Mouse (Mus musculus) C2C12 (cell line): Measurements from ENCODE around the gene Dll1. TPM values are rescaled to one million over a fixed set of nuclear protein-coding genes. Genes with fewer than 3 reads are reported as not detected.

ENCODE experiments used
- H3K27me3 ChIP-seq: one replicate; pipeline ENCODE4 v1.6.1; 2011; ENCODE audit not compliant: control insufficient read depth, insufficient read depth, insufficient read length
- H3K36me3 ChIP-seq: one replicate; pipeline ENCODE4 v1.6.1; 2011; ENCODE audit not compliant: control insufficient read depth, insufficient read depth
- H3K4me3 ChIP-seq: one replicate; pipeline ENCODE4 v1.5.1; 2011; ENCODE audit warnings: mild to moderate bottlenecking, control low read depth; ENCODE audit not compliant: poor library complexity, insufficient read depth, severe bottlenecking
- H3K79me2 ChIP-seq: one replicate; pipeline ENCODE4 v1.6.1; 2011; ENCODE audit not compliant: control insufficient read depth, insufficient read depth
- H3K79me3 ChIP-seq: one replicate; pipeline ENCODE4 v1.6.1; 2011; ENCODE audit warnings: low read depth, control low read depth
- H3ac ChIP-seq: one replicate; pipeline ENCODE3; 2011; ENCODE audit warnings: low read depth; ENCODE audit not compliant: control insufficient read depth, insufficient read length
- CEBPB ChIP-seq: IDR thresholded peaks from one replicate; pipeline ENCODE4 v1.6.1; 2011; ENCODE audit warnings: low read depth, mild to moderate bottlenecking, control low read depth, moderate library complexity
- CTCF ChIP-seq: IDR thresholded peaks from one replicate; pipeline ENCODE4 v1.5.1; 2011; ENCODE audit not compliant: control insufficient read depth, insufficient read depth, insufficient read length
- FOSL1 ChIP-seq: IDR thresholded peaks from one replicate; pipeline ENCODE4 v1.8.0; 2011; ENCODE audit warnings: mild to moderate bottlenecking, low read length; ENCODE audit not compliant: poor library complexity, insufficient read depth, severe bottlenecking
- MAX ChIP-seq: IDR thresholded peaks from one replicate; pipeline ENCODE4 v1.6.1; 2011; ENCODE audit warnings: mild to moderate bottlenecking, control low read depth
- MYOD1 ChIP-seq: IDR thresholded peaks from one replicate; pipeline ENCODE4 v1.6.1; 2011; ENCODE audit warnings: low read depth; ENCODE audit not compliant: control insufficient read depth, insufficient read length
- MYOG ChIP-seq: IDR thresholded peaks from one replicate; pipeline ENCODE4 v1.6.1; 2011; ENCODE audit not compliant: control insufficient read depth, insufficient read length; ENCODE audit errors: extremely low read depth
- USF1 ChIP-seq: IDR thresholded peaks from one replicate; pipeline ENCODE4 v1.6.1; 2011; ENCODE audit warnings: low read depth, mild to moderate bottlenecking, control low read depth, moderate library complexity
- polyA plus RNA-seq: library from polyadenylated mRNA; unstranded; fragments of >200 nt; fragmentation: generic; extraction: Trizol; gene quantifications from one replicate; pipeline ENCODE4 v1.2.1, GENCODE M21; 2012; ENCODE audit warnings: missing spikeins

The Dll1 gene
- polyA plus RNA-seq, 1 experiment = 2.2 TPM

GRCm38 (mm10) chr17:15337906-15338305, 38.8 kb downstream of the Dll1 start:
- no peak overlapping the region for H3K4me3 ChIP-seq
- H3K79me3 ChIP-seq = no peaks in the 10 kb centered on the region
- no peak for TF ChIP-seq FOSL1
- no peak for TF ChIP-seq MYOG
- TF ChIP-seq CTCF = no peak
- no peak for TF ChIP-seq USF1
- TF ChIP-seq CEBPB = no peak
- no peak for TF ChIP-seq MYOD1
- TF ChIP-seq MAX = no peak
- H3K36me3 ChIP-seq = no peaks in the 10 kb centered on the region
- H3ac ChIP-seq = no peak overlapping the region
- H3K79me2 ChIP-seq = no peaks in the 10 kb centered on the region
- peaks cover 6% of the 10 kb centered on the region for H3K27me3 ChIP-seq

- no peak overlapping the region for H3ac ChIP-seq
- H3K79me3 ChIP-seq = no peaks in the 10 kb centered on the region
- no peaks in the 10 kb centered on the region for H3K36me3 ChIP-seq
- no peak for TF ChIP-seq MAX
- TF ChIP-seq MYOD1 = peak; percentile 27
- H3K79me2 ChIP-seq = no peaks in the 10 kb centered on the region
- peaks cover 9% of the 10 kb centered on the region for H3K27me3 ChIP-seq
- H3K4me3 ChIP-seq = no peak overlapping the region
Measured at GRCm38 (mm10) chr17:15329740-15330318, 46.8 kb downstream of the Dll1 start.

- H3K4me3 ChIP-seq = no peak overlapping the region
Measured at GRCm38 (mm10) chr17:15327106-15327505, 49.6 kb downstream of the Dll1 start.

GRCm38 (mm10) chr17:15325976-15326842, 50.5 kb downstream of the Dll1 start:
- Histone ChIP-seq H3K79me2 (no peaks in the 10 kb centered on the region), H3K27me3 (peaks cover 6% of the 10 kb centered on the region), H3K36me3 (no peaks in the 10 kb centered on the region), H3K4me3 (no peak overlapping the region), H3K79me3 (no peaks in the 10 kb centered on the region), H3ac (no peak overlapping the region)
- TF ChIP-seq FOSL1 = no peak
- TF ChIP-seq CEBPB = no peak
- no peak for TF ChIP-seq MYOD1
- no peak for TF ChIP-seq USF1
- TF ChIP-seq CTCF = no peak
- TF ChIP-seq MAX = no peak
- no peak for TF ChIP-seq MYOG

More at GRCm38 (mm10) chr17:15327106-15327505, 49.6 kb downstream of the Dll1 start:
- no peak for TF ChIP-seq MAX
- no peak for TF ChIP-seq CTCF
- no peak for TF ChIP-seq MYOG
- no peak for TF ChIP-seq USF1
- TF ChIP-seq FOSL1 = no peak
- no peak for TF ChIP-seq MYOD1
- no peak for TF ChIP-seq CEBPB
- Histone ChIP-seq H3K79me2 (no peaks in the 10 kb centered on the region), H3K36me3 (no peaks in the 10 kb centered on the region), H3K79me3 (no peaks in the 10 kb centered on the region), H3K27me3 (peaks cover 6% of the 10 kb centered on the region), H3ac (no peak overlapping the region)

- H3K4me3 ChIP-seq = no peak overlapping the region
- no peaks in the 10 kb centered on the region for H3K79me3 ChIP-seq
- H3K27me3 ChIP-seq = peaks cover 6% of the 10 kb centered on the region
- H3ac ChIP-seq = no peak overlapping the region
- H3K36me3 ChIP-seq = no peaks in the 10 kb centered on the region
- H3K79me2 ChIP-seq = no peaks in the 10 kb centered on the region
- TF ChIP-seq USF1 = no peak
- no peak for TF ChIP-seq MYOG
- no peak for TF ChIP-seq MYOD1
- no peak for TF ChIP-seq FOSL1
- TF ChIP-seq CTCF = no peak
- TF ChIP-seq CEBPB = no peak
- TF ChIP-seq MAX = no peak
Measured at GRCm38 (mm10) chr17:15323191-15323834, 53.4 kb downstream of the Dll1 start.

Other genes with a start within 250 kb of the Dll1 start
- 7.4 TPM for gene Fam120b, start 19.3 kb upstream of the Dll1 start, polyA plus RNA-seq
- gene Psmb1, start 122.9 kb upstream of the Dll1 start, polyA plus RNA-seq = 216 TPM
- 18.3 TPM for gene Tbp, start 123.0 kb upstream of the Dll1 start, polyA plus RNA-seq
- gene Pdcd2, start 150.4 kb upstream of the Dll1 start, polyA plus RNA-seq = 42.5 TPM
- gene Prdm9, start 187.5 kb upstream of the Dll1 start, polyA plus RNA-seq = 0.43 TPM